Mouse (Mus musculus) liver, postnatal 0 days (tissue): Measurements from ENCODE around the gene Nup107. TPM values are rescaled to one million over a fixed set of nuclear protein-coding genes. Genes with fewer than 3 reads are reported as not detected.
A peak's percentile ranks its signal among the peaks of the same experiment; 100 is the strongest.

Source experiments
- ATAC-seq: fragments of 200-750 bp; cut with Nextera tagmentation; 2 replicates; pipeline ENCODE4 v1.8.0; 2017; ENCODE audit warnings: mild to moderate bottlenecking, moderate library complexity
- DNase-seq: peaks from one replicate; pipeline ENCODE4 v3.0.0-alpha.2; 2016
- H3K27ac ChIP-seq: fragments of 300-500 bp; sonication (generic); 2 replicates; pipeline ENCODE4 v1.5.1; 2014; ENCODE audit warnings: antibody characterized with exemption, moderate library complexity, mild to moderate bottlenecking, low read depth
- H3K27me3 ChIP-seq: fragments of 300-500 bp; sonication (generic); 2 replicates; pipeline ENCODE4 v1.6.1; 2014; ENCODE audit warnings: low read length, control low read depth, mixed read lengths; ENCODE audit not compliant: insufficient read depth
- H3K36me3 ChIP-seq: fragments of 300-500 bp; sonication (generic); replicated peaks from 2 replicates; pipeline ENCODE4 v1.6.1; 2014; ENCODE audit warnings: mild to moderate bottlenecking, control low read depth, low read length, moderate library complexity, mixed read lengths; ENCODE audit not compliant: insufficient read depth
- H3K4me1 ChIP-seq: fragments of 300-500 bp; sonication (generic); 2 replicates; pipeline ENCODE4 v1.6.1; 2014; ENCODE audit warnings: antibody characterized with exemption, mild to moderate bottlenecking, control low read depth; ENCODE audit not compliant: insufficient read depth
- H3K4me2 ChIP-seq: fragments of 300-500 bp; sonication (generic); 2 replicates; pipeline ENCODE4 v1.6.1; 2014; ENCODE audit warnings: low read depth, mild to moderate bottlenecking, low read length, moderate library complexity, mixed read lengths
- H3K4me3 ChIP-seq: fragments of 300-500 bp; sonication (generic); 2 replicates; pipeline ENCODE4 v1.5.1; 2014; ENCODE audit warnings: low read depth, low read length
- H3K9ac ChIP-seq: fragments of 300-500 bp; sonication (generic); replicated peaks from 2 replicates; pipeline ENCODE4 v1.6.1; 2014; ENCODE audit warnings: mild to moderate bottlenecking, moderate library complexity
- H3K9me3 ChIP-seq: fragments of 300-500 bp; sonication (generic); 2 replicates; pipeline ENCODE4 v1.6.1; 2016; ENCODE audit warnings: mild to moderate bottlenecking, control low read depth, low read length, mixed read lengths
- CTCF ChIP-seq: sonication (generic); IDR thresholded peaks from 2 replicates; pipeline ENCODE4 v1.5.1; 2016; ENCODE audit warnings: antibody characterized with exemption, low read depth
- EP300 ChIP-seq: IDR thresholded peaks from 2 replicates; pipeline ENCODE4 v1.6.1; 2016; ENCODE audit warnings: antibody characterized with exemption, low read depth, mild to moderate bottlenecking
- WGBS: fragments of 180-500 bp; shearing (Covaris S2); extraction: QIAGEN DNeasy Blood & Tissue Kit; methylation state at CpG from one replicate; pipeline ENCODE4 v1.1.7; 2014; ENCODE audit not compliant: insufficient replicate concordance; 5-methylcytosine and 5-hydroxymethylcytosine counted together
- polyA plus RNA-seq: library from polyadenylated mRNA; unstranded; fragments of >200 nt; fragmentation: Nextera tagmentation; extraction: Ambion mirVana; gene quantifications from 2 replicates; pipeline ENCODE4 v1.2.1, GENCODE M21; 2015

Nup107 gene
- polyA plus RNA-seq, 1 experiment from 2014 or later = 15.0 TPM

- Histone ChIP-seq H3K27ac (no peak overlapping the region), H3K4me2 (no peak overlapping the region), H3K27me3 (no peaks in the 10 kb centered on the region), H3K36me3 (no peaks in the 10 kb centered on the region), H3K9ac (no peak overlapping the region), H3K4me1 (peaks cover 28% of the 10 kb centered on the region), H3K4me3 (no peak overlapping the region), H3K9me3 (no peaks in the 10 kb centered on the region)
- TF ChIP-seq CTCF (no peak), EP300 (no peak)
- 60% methylated on average over 5 of the region's 5 CpGs for WGBS
- ATAC-seq (no peak), DNase-seq (no peak)
Measured at GRCm38 (mm10) chr10:117835453-117835852, 42.9 kb upstream of the Nup107 start.

- Histone ChIP-seq H3K4me2 (no peak overlapping the region), H3K9me3 (no peaks in the 10 kb centered on the region), H3K4me1 (peaks cover 27% of the 10 kb centered on the region), H3K36me3 (no peaks in the 10 kb centered on the region), H3K9ac (no peak overlapping the region), H3K27me3 (no peaks in the 10 kb centered on the region), H3K4me3 (no peak overlapping the region), H3K27ac (no peak overlapping the region)
- DNase-seq = no peak
- 54% methylated on average over 3 of the region's 3 CpGs for WGBS
- TF ChIP-seq EP300 (no peak), CTCF (no peak)
- no peak for ATAC-seq
Measured at GRCm38 (mm10) chr10:117830797-117831196, 38.3 kb upstream of the Nup107 start.

- ATAC-seq (no peak), DNase-seq (no peak)
- Histone ChIP-seq H3K27ac (0 out of 2 replicates have a peak overlapping the region, but pooled peaks have one; percentile 14), H3K9me3 (no peaks in the 10 kb centered on the region), H3K4me1 (peaks cover 36% of the 10 kb centered on the region), H3K4me2 (0 out of 2 replicates have a peak overlapping the region, but pooled peaks have one; percentile 7), H3K36me3 (no peaks in the 10 kb centered on the region), H3K27me3 (no peaks in the 10 kb centered on the region), H3K9ac (no peak overlapping the region), H3K4me3 (no peak overlapping the region)
- no peak for TF ChIP-seq EP300
- no peak for TF ChIP-seq CTCF
- WGBS = 77% methylated on average over 7 of the region's 7 CpGs
Measured at GRCm38 (mm10) chr10:117829472-117830155, 37.1 kb upstream of the Nup107 start.

GRCm38 (mm10) chr10:117829022-117829421 lies 36.5 kb upstream of the Nup107 start:
- Histone ChIP-seq H3K9me3 (no peaks in the 10 kb centered on the region), H3K36me3 (no peaks in the 10 kb centered on the region), H3K4me3 (no peak overlapping the region), H3K4me2 (0 out of 2 replicates have a peak overlapping the region, but pooled peaks have one; percentile 2), H3K4me1 (peaks cover 37% of the 10 kb centered on the region), H3K27me3 (no peaks in the 10 kb centered on the region), H3K27ac (0 out of 2 replicates have a peak overlapping the region, but pooled peaks have one; percentile 14), H3K9ac (no peak overlapping the region)
- DNase-seq (no peak), ATAC-seq (no peak)
- no peak for TF ChIP-seq CTCF
- TF ChIP-seq EP300 = no peak
- WGBS = 53% methylated on average over 4 of the region's 4 CpGs

- TF ChIP-seq CTCF (no peak), EP300 (no peak)
- H3K4me2 ChIP-seq = no peak overlapping the region
- no peak overlapping the region for H3K9ac ChIP-seq
- no peak for ATAC-seq
- peaks cover 2% of the 10 kb centered on the region for H3K36me3 ChIP-seq
- no peak for DNase-seq
- peaks cover 37% of the 10 kb centered on the region for H3K4me1 ChIP-seq
- no peaks in the 10 kb centered on the region for H3K27me3 ChIP-seq
- WGBS = 52% methylated on average over 4 of the region's 4 CpGs
- H3K4me3 ChIP-seq = no peak overlapping the region
- no peak overlapping the region for H3K27ac ChIP-seq
- H3K9me3 ChIP-seq = no peaks in the 10 kb centered on the region
Measured at GRCm38 (mm10) chr10:117828536-117828935, 36.0 kb upstream of the Nup107 start.

GRCm38 (mm10) chr10:117824647-117825046 lies 32.1 kb upstream of the Nup107 start:
- Histone ChIP-seq H3K27me3 (no peaks in the 10 kb centered on the region), H3K9me3 (no peaks in the 10 kb centered on the region), H3K27ac (no peak overlapping the region), H3K4me3 (no peak overlapping the region), H3K4me2 (no peak overlapping the region), H3K36me3 (peaks cover 34% of the 10 kb centered on the region), H3K4me1 (peaks cover 26% of the 10 kb centered on the region; the same call in 1 of the 2 replicates), H3K9ac (no peak overlapping the region)
- no peak for ATAC-seq
- no peak for DNase-seq
- no peak for TF ChIP-seq CTCF
- TF ChIP-seq EP300 = no peak
- 65% methylated on average over 4 of the region's 4 CpGs for WGBS
